Comparison of ENCODE assay signal across 8 mouse cellular contexts in genomic region chr19:4927904-4928531, GRCm38 (mm10). TPM values are rescaled to one million over a fixed set of nuclear protein-coding genes. Genes with fewer than 3 reads are reported as not detected.
A peak's percentile ranks its signal among the peaks of the same experiment; 100 is the strongest.
DNase-seq lines count a peak whose midpoint lies in the region; ATAC-seq and TF ChIP-seq lines count a peak whose summit lies in the region.

Dpp3 (minus strand) TSS chr19:4928287.

- H3K4me2 ChIP-seq in heart, embryonic 11.5 days: peak within 1 kb of the TSS; percentile 61
- peak within 1 kb of the TSS; percentile 70 for H3K4me2 ChIP-seq in kidney, embryonic 16.5 days (replicated peaks; ENCODE audit: low read depth, low read length)
- peak within 1 kb of the TSS; percentile 97 for H3K4me2 ChIP-seq in myocyte (ENCODE audit: low read depth)

- DNase-seq in brain, embryonic 14.5 days (ENCODE audit: low read depth): peak; percentile 99
- DNase-seq in liver, adult 2 months (ENCODE audit: extremely low read depth, low read depth, low spot score): peak; percentile 91
- DNase-seq in splenic B cell, adult 2 months (ENCODE audit: low read depth, low spot score): peak; percentile 97

- H3K79me2 ChIP-seq in C2C12 (ENCODE audit: control insufficient read depth, insufficient read depth) (peaks cover 29% of the 10 kb centered on the region), myocyte (ENCODE audit: control insufficient read depth, insufficient read depth) (peaks cover 19% of the 10 kb centered on the region)
- H3K79me2 ChIP-seq in liver, adult 2 months (ENCODE audit: control insufficient read depth, insufficient read depth, low read length): peaks cover 9% of the 10 kb centered on the region; the same call in 1 of the 2 replicates

- H3ac ChIP-seq in C2C12 (ENCODE audit: control insufficient read depth, insufficient read length, low read depth) (peak within 1 kb of the TSS; percentile 64), myocyte (ENCODE audit: control insufficient read depth, insufficient read length) (no peak within 1 kb of the TSS)

- TF ChIP-seq POLR2A in brain, embryonic 14.5 days (IDR thresholded peaks at IDR 0.05; ENCODE audit: borderline replicate concordance, extremely low read depth, insufficient read depth, insufficient read length, poor library complexity, severe bottlenecking): peak; percentile 71; the same call in 1 of the 2 replicates
- TF ChIP-seq POLR2A in liver, adult 2 months (IDR thresholded peaks at IDR 0.05; ENCODE audit: extremely low read depth, insufficient read depth, low read length): peak; percentile 38; the same call in 1 of the 2 replicates
- TF ChIP-seq POLR2A in myocyte (IDR thresholded peaks at IDR 0.05; ENCODE audit: insufficient read length, low read depth): peak; percentile 84

- H3K27me3 ChIP-seq in C2C12 (ENCODE audit: control insufficient read depth, insufficient read depth, insufficient read length) (peaks cover 3% of the 10 kb centered on the region), myocyte (ENCODE audit: control insufficient read depth, insufficient read depth, insufficient read length) (peaks cover 11% of the 10 kb centered on the region)
- peaks cover 6% of the 10 kb centered on the region for H3K27me3 ChIP-seq in erythroblast, embryonic 14.5 days (ENCODE audit: control insufficient read depth)
- H3K27me3 ChIP-seq in heart, embryonic 11.5 days (ENCODE audit: control insufficient read depth, insufficient read depth, low read length): no peaks in the 10 kb centered on the region
- H3K27me3 ChIP-seq in kidney, embryonic 16.5 days (ENCODE audit: insufficient read depth, low read length): no peaks in the 10 kb centered on the region
- H3K27me3 ChIP-seq in liver, adult 2 months (ENCODE audit: control insufficient read depth, insufficient read depth, low read length): no peaks in the 10 kb centered on the region
- H3K27me3 ChIP-seq in splenic B cell, adult 2 months (ENCODE audit: control insufficient read depth, insufficient read depth, low read length, poor library complexity, severe bottlenecking): no peaks in the 10 kb centered on the region

- peak within 1 kb of the TSS; percentile 60; the same call in 1 of the 2 replicates for H3K27ac ChIP-seq in heart, embryonic 11.5 days (ENCODE audit: low read depth, low read length)
- peak within 1 kb of the TSS; percentile 74 for H3K27ac ChIP-seq in kidney, embryonic 16.5 days (ENCODE audit: low read length)
- H3K27ac ChIP-seq in liver, adult 2 months (replicated peaks; ENCODE audit: insufficient read depth, low read depth, low read length): peak within 1 kb of the TSS; percentile 40

- H3K9me3 ChIP-seq in erythroblast, embryonic 14.5 days (ENCODE audit: control insufficient read depth, low read length): no peaks in the 10 kb centered on the region
- H3K9me3 ChIP-seq in heart, embryonic 11.5 days (replicated peaks; ENCODE audit: control insufficient read depth, low read length): no peaks in the 10 kb centered on the region
- no peaks in the 10 kb centered on the region for H3K9me3 ChIP-seq in kidney, embryonic 16.5 days (ENCODE audit: low read length)

- H3K79me3 ChIP-seq in C2C12 (ENCODE audit: low read depth): peaks cover 16% of the 10 kb centered on the region

- peak; percentile 97 for ATAC-seq in heart, embryonic 11.5 days (replicated peaks; ENCODE audit: insufficient number of reproducible peaks, low FRiP score, low TSS enrichment)
- peak; percentile 99 for ATAC-seq in kidney, embryonic 16.5 days (ENCODE audit: low FRiP score, low TSS enrichment)

- H3K36me3 ChIP-seq in C2C12 (ENCODE audit: control insufficient read depth, insufficient read depth) (peaks cover 21% of the 10 kb centered on the region), myocyte (ENCODE audit: control insufficient read depth, insufficient read depth) (peaks cover 5% of the 10 kb centered on the region)
- H3K36me3 ChIP-seq in erythroblast, embryonic 14.5 days (ENCODE audit: control insufficient read depth): peaks cover 35% of the 10 kb centered on the region
- peaks cover 18% of the 10 kb centered on the region for H3K36me3 ChIP-seq in heart, embryonic 11.5 days (ENCODE audit: control insufficient read depth, insufficient read depth, low read length)
- H3K36me3 ChIP-seq in kidney, embryonic 16.5 days (ENCODE audit: insufficient read depth, low read length): peaks cover 14% of the 10 kb centered on the region
- H3K36me3 ChIP-seq in liver, adult 2 months (ENCODE audit: control insufficient read depth, insufficient read depth, low read length): peaks cover 9% of the 10 kb centered on the region
- H3K36me3 ChIP-seq in splenic B cell, adult 2 months (ENCODE audit: control insufficient read depth, insufficient read depth, low read length, poor library complexity, severe bottlenecking): peaks cover 2% of the 10 kb centered on the region

- H3K9ac ChIP-seq in heart, embryonic 11.5 days (ENCODE audit: low read depth, low read length): peak within 1 kb of the TSS; percentile 84
- H3K9ac ChIP-seq in kidney, embryonic 16.5 days (replicated peaks; ENCODE audit: low read length): peak within 1 kb of the TSS; percentile 78
- H3K9ac ChIP-seq in liver, adult 2 months (ENCODE audit: low read depth, low read length): peak within 1 kb of the TSS; percentile 48

- H3K4me1 ChIP-seq in erythroblast, embryonic 14.5 days (ENCODE audit: control insufficient read depth): peaks cover 33% of the 10 kb centered on the region
- peaks cover 4% of the 10 kb centered on the region; the same call in 1 of the 2 replicates for H3K4me1 ChIP-seq in heart, embryonic 11.5 days (ENCODE audit: control insufficient read depth, insufficient read depth, low read length)
- H3K4me1 ChIP-seq in kidney, embryonic 16.5 days (ENCODE audit: insufficient read depth, low read length): peaks cover 15% of the 10 kb centered on the region
- H3K4me1 ChIP-seq in liver, adult 2 months (ENCODE audit: control insufficient read depth, insufficient read depth, low read length): 0 out of 2 replicates have a peak, but pooled peaks cover 7% of the 10 kb centered on the region

- WGBS in heart, embryonic 11.5 days (ENCODE audit: insufficient replicate concordance): under 1% methylated on average over 32 of the region's 32 CpGs
- WGBS in kidney, embryonic 16.5 days: 0% methylated on average over 32 of the region's 32 CpGs
- WGBS in liver, adult 2 months: under 1% methylated on average over 32 of the region's 32 CpGs

- H3K4me3 ChIP-seq in C2C12 (ENCODE audit: insufficient read depth, poor library complexity, severe bottlenecking): peak within 1 kb of the TSS; percentile 39
- peak within 1 kb of the TSS; percentile 76 for H3K4me3 ChIP-seq in erythroblast, embryonic 14.5 days (replicated peaks)
- H3K4me3 ChIP-seq in heart, embryonic 11.5 days (ENCODE audit: low read depth, low read length): peak within 1 kb of the TSS; percentile 76
- peak within 1 kb of the TSS; percentile 72 for H3K4me3 ChIP-seq in kidney, embryonic 16.5 days (ENCODE audit: low read length)
- H3K4me3 ChIP-seq in liver, adult 2 months (ENCODE audit: insufficient read depth, low read depth, low read length): peak within 1 kb of the TSS; percentile 66
- peak within 1 kb of the TSS; percentile 63 for H3K4me3 ChIP-seq in myocyte

- TF ChIP-seq CTCF in C2C12 (IDR thresholded peaks at IDR 0.05; ENCODE audit: control insufficient read depth, insufficient read depth, insufficient read length): no peak
- TF ChIP-seq CTCF in brain, embryonic 14.5 days (IDR thresholded peaks at IDR 0.05; ENCODE audit: borderline replicate concordance, extremely low read depth, insufficient read depth, insufficient read length): no peak
- TF ChIP-seq CTCF in liver, adult 2 months (IDR thresholded peaks at IDR 0.05; ENCODE audit: low read depth, low read length): no peak

TF ChIP-seq in C2C12, 6 proteins besides CTCF, POLR2A, EP300 and RAD21:
- TF ChIP-seq FOSL1 (IDR thresholded peaks at IDR 0.05; ENCODE audit: insufficient read depth, low read length, poor library complexity, severe bottlenecking): no peak
- TF ChIP-seq MAX (IDR thresholded peaks at IDR 0.05): peak; percentile 38
- peak; percentile 29 for TF ChIP-seq MYOD1 (IDR thresholded peaks at IDR 0.05; ENCODE audit: control insufficient read depth, insufficient read length, low read depth)
- no peak for TF ChIP-seq CEBPB (IDR thresholded peaks at IDR 0.05; ENCODE audit: low read depth)

TF ChIP-seq in myocyte, 11 proteins besides CTCF, POLR2A, EP300 and RAD21:
- TF ChIP-seq REST (IDR thresholded peaks at IDR 0.05; ENCODE audit: insufficient read depth, insufficient read length) (no peak), MYOD1 (IDR thresholded peaks at IDR 0.05; ENCODE audit: control insufficient read depth in 1 of 3, insufficient read length in 2 of 3, low read depth in 2 of 3) (peak in 2 of 3 experiments; percentile 65 to 81), USF1 (IDR thresholded peaks at IDR 0.05; ENCODE audit: low read depth) (no peak), MYOG (IDR thresholded peaks at IDR 0.05; ENCODE audit: control insufficient read depth in 1 of 3, insufficient read depth in 1 of 3, insufficient read length in 2 of 3, low read depth in 2 of 3) (peak in 2 of 3 experiments; percentile 48 to 78), SRF (IDR thresholded peaks at IDR 0.05; ENCODE audit: control insufficient read depth, insufficient read length, low read depth) (peak; percentile 22), POLR2AphosphoS2 (IDR thresholded peaks at IDR 0.05; ENCODE audit: insufficient read length, low read depth) (peak; percentile 71)

RNA-seq across cellular contexts. Expression of gene Dpp3, which starts in this region (rescaled TPM):
- polyA plus RNA-seq in C2C12 (2012; fragmentation: generic; extraction: Trizol) (68.2 TPM), myocyte (2012; fragmentation: generic; extraction: Trizol) (71.6 TPM)
- 111 and 122 TPM in 2 replicates for polyA plus RNA-seq in brain, embryonic 14.5 days (2012; rRNA removed)
- polyA plus RNA-seq in erythroblast, embryonic 14.5 days (2012): 4.8 and 6.0 TPM in 2 replicates
- 87.8 and 110 TPM in 2 replicates for polyA plus RNA-seq in heart, embryonic 11.5 days (2014; fragmentation: Nextera tagmentation; extraction: Ambion mirVana)
- polyA plus RNA-seq in kidney, embryonic 16.5 days (2015; fragmentation: Nextera tagmentation; extraction: Ambion mirVana): 113 and 124 TPM in 2 replicates
- total RNA-seq in liver, adult 2 months (2014; rRNA removed): 52.1 and 69.7 TPM in 2 replicates
- 121 and 122 TPM in 2 replicates for polyA plus RNA-seq in liver, adult 2 months (2012; rRNA removed)

Comparison
In these comparisons a context has a peak if more than half of its experiments do, and no peak if none do; other contexts are left out.
1. Peak in every context shown above with its lines: DNase-seq, ATAC-seq, H3K4me3 ChIP-seq and H3K27ac ChIP-seq.